Mouse (Mus musculus): ENCODE measurements around the gene Ice2.

GRCm38 (mm10) chr9:69384905-69385304, 12.8 kb upstream of the Ice2 start:
- TF ChIP-seq CTCF (IDR thresholded peaks at IDR 0.05; ENCODE audit: borderline replicate concordance, insufficient read depth, low read depth, low read length) (no peak), POLR2A (IDR thresholded peaks at IDR 0.05; ENCODE audit: borderline replicate concordance, insufficient read depth, low read length) (no peak)
